Mouse (Mus musculus) lung, postnatal 0 days (tissue): ENCODE results near the gene Max. TPM values are rescaled to one million over a fixed set of nuclear protein-coding genes. Genes with fewer than 3 reads are reported as not detected.

Source experiments
- ATAC-seq: fragments of 200-750 bp; cut with Nextera tagmentation; 2 replicates; pipeline ENCODE4 v1.8.0; 2017; ENCODE audit warnings: moderate library complexity
- DNase-seq: peaks from one replicate; pipeline ENCODE4 v3.0.0-alpha.2; 2016; ENCODE audit warnings: low spot score
- H3K27ac ChIP-seq: fragments of 300-500 bp; sonication (generic); 2 replicates; pipeline ENCODE4 v1.5.1; 2014; ENCODE audit warnings: antibody characterized with exemption, mild to moderate bottlenecking, low read length, mixed read lengths
- H3K27me3 ChIP-seq: fragments of 300-500 bp; sonication (generic); replicated peaks from 2 replicates; pipeline ENCODE4 v1.6.1; 2014; ENCODE audit warnings: low read length, mixed read lengths; ENCODE audit not compliant: insufficient read depth
- H3K36me3 ChIP-seq: fragments of 300-500 bp; sonication (generic); 2 replicates; pipeline ENCODE4 v1.6.1; 2014; ENCODE audit warnings: low read length, mixed read lengths; ENCODE audit not compliant: insufficient read depth
- H3K4me1 ChIP-seq: fragments of 300-500 bp; sonication (generic); 2 replicates; pipeline ENCODE4 v1.6.1; 2014; ENCODE audit warnings: antibody characterized with exemption, low read depth, low read length, mixed read lengths; ENCODE audit not compliant: insufficient read depth
- H3K4me2 ChIP-seq: fragments of 300-500 bp; sonication (generic); replicated peaks from 2 replicates; pipeline ENCODE4 v1.6.1; 2014; ENCODE audit warnings: low read depth, mild to moderate bottlenecking, low read length, moderate library complexity, mixed read lengths
- H3K4me3 ChIP-seq: fragments of 300-500 bp; sonication (generic); 2 replicates; pipeline ENCODE4 v1.5.1; 2014; ENCODE audit warnings: low read depth, low read length
- H3K9ac ChIP-seq: fragments of 300-500 bp; sonication (generic); replicated peaks from 2 replicates; pipeline ENCODE4 v1.6.1; 2014; ENCODE audit warnings: low read depth, mild to moderate bottlenecking
- H3K9me3 ChIP-seq: fragments of 300-500 bp; sonication (generic); 2 replicates; pipeline ENCODE4 v1.6.1; 2016; ENCODE audit warnings: low read length, mixed read lengths
- CTCF ChIP-seq: IDR thresholded peaks from 2 replicates; pipeline ENCODE4 v1.5.1; 2016; ENCODE audit warnings: antibody characterized with exemption, mild to moderate bottlenecking
- EP300 ChIP-seq: IDR thresholded peaks from 2 replicates; pipeline ENCODE4 v1.6.1; 2016; ENCODE audit warnings: antibody characterized with exemption, mild to moderate bottlenecking, control low read depth
- WGBS: fragments of 180-500 bp; shearing (Covaris S2); extraction: QIAGEN DNeasy Blood & Tissue Kit; methylation state at CpG from one replicate; pipeline ENCODE4 v1.1.7; 2014; 5-methylcytosine and 5-hydroxymethylcytosine counted together
- polyA plus RNA-seq: library from polyadenylated mRNA; unstranded; fragments of >200 nt; fragmentation: Nextera tagmentation; extraction: Ambion mirVana; gene quantifications from 2 replicates; pipeline ENCODE4 v1.2.1, GENCODE M21; 2015

The Max gene
- polyA plus RNA-seq, result 17.5 and 20.9 TPM in 2 replicates

DNA sequence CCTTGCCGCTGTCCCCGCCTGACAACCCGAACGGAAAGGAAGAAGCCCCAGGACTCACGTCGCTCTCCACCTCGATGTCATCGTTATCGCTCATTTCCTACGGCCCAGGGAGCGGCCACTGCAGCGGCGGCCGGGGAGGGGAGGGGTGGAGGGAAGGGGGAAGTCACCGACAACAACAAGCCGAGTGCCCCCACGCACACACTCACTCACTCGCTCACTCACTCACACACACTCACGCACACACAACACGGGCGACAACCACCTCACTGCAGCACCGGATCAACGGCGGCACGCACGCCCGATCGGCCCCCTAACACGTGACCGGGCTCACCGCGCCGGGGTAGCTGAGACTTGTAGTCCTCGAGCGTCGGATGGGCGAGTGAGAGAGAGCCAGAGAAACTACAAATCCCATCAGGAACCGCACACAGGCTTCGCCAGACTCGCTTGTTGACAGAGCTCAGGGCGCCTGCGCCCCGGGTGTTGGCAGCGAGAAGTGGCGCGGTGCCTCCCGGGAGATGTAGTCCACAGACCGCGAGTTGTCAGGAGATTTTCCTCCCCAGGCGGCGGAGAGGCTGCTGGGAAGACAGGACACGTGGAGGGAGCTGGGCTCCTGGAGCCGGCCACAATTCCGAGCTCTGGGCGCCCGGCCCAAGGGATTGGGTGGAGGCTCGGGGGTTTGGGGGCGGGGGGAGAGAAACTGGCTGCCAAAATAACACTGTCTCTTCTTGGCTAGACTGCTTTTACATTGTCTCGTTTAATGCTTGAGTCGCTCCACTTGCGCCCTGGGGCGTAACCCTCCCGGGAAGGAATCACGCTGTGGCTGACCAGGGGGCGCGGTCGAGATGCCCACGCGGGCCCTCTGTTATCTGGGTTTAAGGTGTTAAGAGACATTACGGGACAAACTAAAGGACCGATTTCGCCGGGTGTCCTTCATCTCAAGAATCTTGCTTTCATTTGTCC lies at the start of gene Max:
Gene Max (minus strand): TSS at position 270 of the 960 bp plus-strand sequence.
- peak; percentile 97 for ATAC-seq
- WGBS, result 0% methylated on average over 67 of the region's 73 CpGs
- no peaks in the 10 kb centered on the region for H3K9me3 ChIP-seq
- no peaks in the 10 kb centered on the region for H3K36me3 ChIP-seq
- peak within 1 kb of the TSS; percentile 94 for H3K9ac ChIP-seq
- TF ChIP-seq CTCF, result no peak; the same call in 1 of the 2 replicates
- no peak for TF ChIP-seq EP300
- H3K4me1 ChIP-seq, result no peaks in the 10 kb centered on the region; the same call in none of the 2 replicates
- H3K27ac ChIP-seq, result peak within 1 kb of the TSS; percentile 94
- no peaks in the 10 kb centered on the region for H3K27me3 ChIP-seq
- H3K4me2 ChIP-seq, result peak within 1 kb of the TSS; percentile 86
- H3K4me3 ChIP-seq, result peak within 1 kb of the TSS; percentile 95
- peak; percentile 100 for DNase-seq

DNA sequence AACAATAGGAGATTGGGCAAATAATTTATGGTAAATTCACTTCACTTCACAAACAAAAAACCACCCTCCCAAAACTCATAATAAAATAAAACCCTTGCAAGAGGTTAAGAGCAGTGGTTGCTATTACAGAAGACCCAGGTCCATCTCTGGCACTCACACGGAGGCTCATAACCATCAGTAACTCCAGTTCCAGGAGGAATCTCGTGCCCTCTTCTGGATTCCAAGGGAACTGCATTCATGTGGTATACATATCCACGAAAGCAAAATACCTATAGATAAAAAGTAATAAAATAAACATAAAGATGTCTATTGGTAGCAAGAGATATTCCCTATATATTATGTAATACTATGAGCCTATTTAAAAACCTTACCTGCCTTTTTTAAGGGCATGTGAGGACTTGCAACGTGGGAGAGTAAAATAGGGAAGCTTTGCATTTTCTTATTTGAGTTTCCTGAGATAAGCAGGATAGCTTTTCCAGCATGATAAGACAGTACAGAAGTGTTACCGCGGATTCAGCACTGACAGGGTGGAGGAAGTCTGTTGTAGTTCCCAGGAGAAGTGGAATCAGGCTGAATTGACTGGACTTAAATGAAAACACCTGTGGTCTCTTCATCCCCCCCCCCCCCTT lies 49.2 kb upstream of the Max start:
- DNase-seq, result peak; percentile 24
- Histone ChIP-seq H3K4me2 (no peak overlapping the region), H3K9ac (no peak overlapping the region), H3K27me3 (no peaks in the 10 kb centered on the region), H3K9me3 (no peaks in the 10 kb centered on the region), H3K36me3 (no peaks in the 10 kb centered on the region), H3K4me1 (no peaks in the 10 kb centered on the region), H3K27ac (no peak overlapping the region), H3K4me3 (no peak overlapping the region)
- TF ChIP-seq CTCF (peak; percentile 58), EP300 (no peak)
- WGBS, result 46% methylated on average over 6 of the region's 6 CpGs
- no peak for ATAC-seq

DNA sequence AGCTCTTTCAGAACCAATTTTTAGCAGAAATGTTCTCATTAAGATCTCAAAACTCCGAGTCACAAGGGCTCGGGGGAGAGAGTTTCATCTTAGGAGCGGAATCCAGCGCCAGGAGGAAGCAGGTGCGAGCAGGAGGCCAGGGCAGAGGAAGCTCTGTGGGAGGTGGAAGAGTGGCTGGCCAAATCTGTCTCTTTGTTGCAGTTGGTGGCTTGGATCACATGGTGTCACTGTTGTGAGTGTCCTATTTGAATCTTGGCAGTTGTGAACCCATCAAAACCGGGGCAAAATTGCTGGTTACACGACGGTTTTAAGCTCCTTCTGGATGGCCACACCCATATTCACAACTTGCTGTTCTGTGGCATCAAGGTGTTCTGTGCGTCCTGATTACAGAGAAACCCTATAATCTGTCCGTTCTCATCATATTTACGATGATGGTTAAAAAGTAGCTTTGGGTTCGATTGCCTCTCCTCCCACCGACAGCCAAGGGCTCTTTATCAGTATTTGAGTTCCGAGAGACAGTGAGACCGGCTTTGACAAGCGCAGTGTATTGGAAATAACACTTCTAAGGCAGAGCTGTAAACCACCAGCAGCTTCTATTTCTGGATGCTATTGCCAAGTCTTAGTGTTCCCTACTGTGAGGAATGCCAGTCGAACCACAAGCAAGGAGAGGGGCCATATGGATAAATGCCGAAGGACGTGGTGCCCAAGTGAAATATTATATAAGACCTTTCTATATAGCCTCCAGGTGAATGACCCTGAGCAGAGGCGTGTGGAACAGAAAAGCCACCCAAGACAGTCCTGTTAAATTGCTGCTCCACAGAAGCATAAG lies 47.4 kb upstream of the Max start:
- no peak for TF ChIP-seq EP300
- TF ChIP-seq CTCF, result peak; percentile 37
- no peak overlapping the region for H3K4me2 ChIP-seq
- no peaks in the 10 kb centered on the region for H3K27me3 ChIP-seq
- H3K4me3 ChIP-seq, result no peak overlapping the region
- peak; percentile 14 for DNase-seq
- H3K9ac ChIP-seq, result no peak overlapping the region
- H3K4me1 ChIP-seq, result no peaks in the 10 kb centered on the region
- no peak overlapping the region for H3K27ac ChIP-seq
- ATAC-seq, result no peak
- WGBS, result 52% methylated on average over 20 of the region's 20 CpGs
- no peaks in the 10 kb centered on the region for H3K36me3 ChIP-seq
- no peaks in the 10 kb centered on the region for H3K9me3 ChIP-seq

DNA sequence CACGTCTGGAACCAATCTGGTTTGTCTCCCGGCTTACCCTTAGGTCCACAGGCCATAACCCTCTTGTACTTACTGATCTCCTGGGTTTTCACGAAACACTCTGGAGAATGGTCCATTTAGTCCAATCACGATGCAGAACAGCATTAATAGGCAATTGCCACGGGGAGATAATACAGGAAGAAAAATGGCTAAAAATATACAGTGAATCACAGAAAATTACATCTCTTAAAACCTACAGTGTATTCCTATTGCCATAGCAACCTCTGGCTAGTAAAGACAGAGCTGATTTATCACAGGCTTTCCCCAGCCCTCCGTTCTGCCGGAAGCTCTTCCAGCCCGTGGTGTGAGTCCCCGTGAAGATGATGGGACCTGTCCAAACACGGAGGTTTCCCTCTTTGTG lies 42.9 kb upstream of the Max start:
- 50% methylated on average over 10 of the region's 10 CpGs for WGBS
- TF ChIP-seq EP300 (no peak), CTCF (no peak)
- no peaks in the 10 kb centered on the region for H3K4me1 ChIP-seq
- no peak overlapping the region for H3K4me3 ChIP-seq
- H3K27me3 ChIP-seq, result no peaks in the 10 kb centered on the region
- no peaks in the 10 kb centered on the region for H3K36me3 ChIP-seq
- DNase-seq (peak; percentile 47), ATAC-seq (no peak)
- H3K4me2 ChIP-seq, result no peak overlapping the region
- no peak overlapping the region for H3K9ac ChIP-seq
- H3K9me3 ChIP-seq, result no peaks in the 10 kb centered on the region
- no peak overlapping the region for H3K27ac ChIP-seq

DNA sequence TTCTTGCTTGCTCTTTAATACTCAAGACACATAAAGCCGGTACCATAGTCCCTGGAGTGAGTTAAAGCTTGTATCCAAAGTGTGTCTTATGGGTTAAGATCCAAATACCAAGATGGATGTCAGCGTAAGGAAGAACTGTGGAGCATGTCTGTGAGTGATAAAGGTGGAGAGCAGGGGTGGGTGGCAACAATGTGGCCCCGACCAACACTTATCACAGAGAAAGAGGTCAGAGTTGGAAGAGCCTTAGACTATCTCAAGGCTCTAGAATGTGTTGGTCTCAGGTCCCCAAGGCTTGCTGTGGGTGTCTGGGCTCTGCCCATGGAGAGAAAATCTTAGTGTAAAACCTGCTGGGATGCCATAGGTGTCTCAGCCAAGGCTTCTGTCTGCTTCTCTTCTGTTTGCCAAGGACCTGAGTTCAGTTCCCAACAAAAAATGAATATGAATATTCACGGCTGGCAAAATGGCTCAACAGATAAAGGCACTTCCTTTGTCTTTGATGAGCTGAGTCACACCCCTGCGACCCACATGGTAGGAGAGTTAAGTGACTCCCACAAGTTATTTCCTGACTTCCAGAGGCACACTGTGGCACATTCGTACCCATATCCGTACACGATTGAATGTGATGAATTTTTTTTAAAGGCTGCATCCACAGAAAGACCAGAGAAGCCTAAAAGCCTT lies 40.7 kb upstream of the Max start:
- Histone ChIP-seq H3K4me2 (no peak overlapping the region), H3K4me1 (no peaks in the 10 kb centered on the region), H3K27ac (no peak overlapping the region), H3K27me3 (no peaks in the 10 kb centered on the region), H3K9ac (no peak overlapping the region), H3K4me3 (no peak overlapping the region), H3K9me3 (no peaks in the 10 kb centered on the region), H3K36me3 (no peaks in the 10 kb centered on the region)
- DNase-seq, result no peak
- 78% methylated on average over 8 of the region's 8 CpGs for WGBS
- no peak for TF ChIP-seq EP300
- no peak for TF ChIP-seq CTCF
- ATAC-seq, result no peak
